Mouse (Mus musculus) adrenal gland, adult 8-10 months (tissue): ENCODE results near the gene Slc12a5. TPM values are rescaled to one million over a fixed set of nuclear protein-coding genes. Genes with fewer than 3 reads are reported as not detected.

Experiments
- DNase-seq: peaks from one replicate; pipeline ENCODE4 v3.0.0; 2022
- total RNA-seq, 4 experiments: library from RNA; stranded (reverse); gene quantifications; 2 replicates each; pipeline ENCODE4 v1.2.4; 2022

Slc12a5 gene
- total RNA-seq, 4 experiments from 2014 or later, result 6.7 to 18.3 (median 14.0) TPM

- DNase-seq, result no peak
Measured at GRCm38 (mm10) chr2:165033306-165033705, 72.7 kb downstream of the Slc12a5 start.

- peak; percentile 96 for DNase-seq
Measured at GRCm38 (mm10) chr2:165034131-165035057, 73.8 kb downstream of the Slc12a5 start, which contains the start of gene Ncoa5. Gene Ncoa5, minus strand, starts transcription at chr2:165034867.

- no peak for DNase-seq
Measured at GRCm38 (mm10) chr2:165035058-165035431, 74.4 kb downstream of the Slc12a5 start.

GRCm38 (mm10) chr2:165037415-165037814, 76.8 kb downstream of the Slc12a5 start:
- DNase-seq, result no peak

- DNase-seq, result no peak
Measured at GRCm38 (mm10) chr2:165042126-165042525, 81.5 kb downstream of the Slc12a5 start.

GRCm38 (mm10) chr2:165043090-165043636, 82.6 kb downstream of the Slc12a5 start:
- no peak for DNase-seq

- no peak for DNase-seq
Measured at GRCm38 (mm10) chr2:165043729-165044128, 83.1 kb downstream of the Slc12a5 start.

- no peak for DNase-seq
Measured at GRCm38 (mm10) chr2:165049044-165049443, 88.4 kb downstream of the Slc12a5 start.

Other genes with a start within 250 kb of the Slc12a5 start
- gene Spint5, start 245.5 kb upstream of the Slc12a5 start, total RNA-seq, result not detected
- under 1 TPM; 0.31 to 0.71 (median 0.49) TPM for gene Wfdc3, start 214.9 kb upstream of the Slc12a5 start, total RNA-seq
- 10 to 100 TPM; 35.2 to 52.1 (median 46.1) TPM for gene Dnttip1, start 214.8 kb upstream of the Slc12a5 start, total RNA-seq
- 1 to 10 TPM; 1.1 to 5.1 (median 2.0) TPM for gene Ube2c, start 190.9 kb upstream of the Slc12a5 start, total RNA-seq
- not detected for gene Tnnc2, start 180.8 kb upstream of the Slc12a5 start, total RNA-seq
- 10 to 100 TPM; 34.5 to 58.3 (median 46.7) TPM for gene Snx21, start 175.0 kb upstream of the Slc12a5 start, total RNA-seq
- gene Acot8, start 155.9 kb upstream of the Slc12a5 start, total RNA-seq, result 10 to 100 TPM; 32.9 to 46.5 (median 39.6) TPM
- 1 to 10 TPM; 4.0 to 6.7 (median 5.7) TPM for gene Zswim3, start 155.7 kb upstream of the Slc12a5 start, total RNA-seq
- 10 to 100 TPM; 11.1 to 15.3 (median 13.4) TPM for gene Zswim1, start 138.1 kb upstream of the Slc12a5 start, total RNA-seq
- under 1 TPM in 2 of 4 experiments, not detected in 2; 0.51 to 0.86 TPM for gene Spata25, start 132.3 kb upstream of the Slc12a5 start, total RNA-seq
- gene Ctsa, start 127.9 kb upstream of the Slc12a5 start, total RNA-seq, result 100 to 1,000 TPM; 103 to 166 (median 137) TPM
- 1 to 10 TPM in 3 of 4 experiments, under 1 TPM in 1; 0.90 to 4.9 (median 3.1) TPM for gene Neurl2, start 127.3 kb upstream of the Slc12a5 start, total RNA-seq
- 10 to 100 TPM; 26.0 to 57.3 (median 35.5) TPM for gene Pltp, start 103.1 kb upstream of the Slc12a5 start, total RNA-seq
- gene Pcif1, start 81.5 kb upstream of the Slc12a5 start, total RNA-seq, result 10 to 100 TPM; 49.4 to 74.0 (median 65.6) TPM
- gene Zfp335, start 49.0 kb upstream of the Slc12a5 start, total RNA-seq, result 10 to 100 TPM; 17.3 to 26.7 (median 20.3) TPM
- 1 to 10 TPM in 1 of 4 experiments, under 1 TPM in 3; 0.49 to 1.4 (median 0.84) TPM for gene Mmp9, start 20.0 kb upstream of the Slc12a5 start, total RNA-seq
- gene Ncoa5, start 74.1 kb downstream of the Slc12a5 start, total RNA-seq, result 10 to 100 TPM; 28.0 to 45.1 (median 34.0) TPM
- 1 to 10 TPM; 2.3 to 4.9 (median 3.3) TPM for gene Cd40, start 94.8 kb downstream of the Slc12a5 start, total RNA-seq
- gene 1700025C18Rik, start 129.9 kb downstream of the Slc12a5 start, total RNA-seq, result not detected